Mouse (Mus musculus) midbrain, embryonic 10.5 days (tissue): ENCODE data around the gene Rabep1. TPM values are rescaled to one million over a fixed set of nuclear protein-coding genes. Genes with fewer than 3 reads are reported as not detected.

Source experiments
- DNase-seq: peaks from one replicate; pipeline ENCODE4 v3.0.0-alpha.2; 2017; ENCODE audit warnings: low spot score
- H3K27ac ChIP-seq: fragments of 300-500 bp; sonication (generic); replicated peaks from 2 replicates; pipeline ENCODE4 v1.5.1; 2016; ENCODE audit warnings: mild to moderate bottlenecking
- H3K27me3 ChIP-seq: fragments of 300-500 bp; sonication (generic); 2 replicates; pipeline ENCODE4 v1.6.1; 2016; ENCODE audit warnings: low read depth, mild to moderate bottlenecking; ENCODE audit not compliant: poor library complexity, severe bottlenecking
- H3K36me3 ChIP-seq: fragments of 300-500 bp; sonication (generic); 2 replicates; pipeline ENCODE4 v1.6.1; 2016; ENCODE audit warnings: mild to moderate bottlenecking, moderate library complexity
- H3K4me1 ChIP-seq: fragments of 300-500 bp; sonication (generic); 2 replicates; pipeline ENCODE4 v1.6.1; 2016
- H3K4me3 ChIP-seq: fragments of 300-500 bp; sonication (generic); 2 replicates; pipeline ENCODE4 v1.5.1; 2016; ENCODE audit warnings: mild to moderate bottlenecking, moderate library complexity
- H3K9me3 ChIP-seq: fragments of 300-500 bp; sonication (generic); replicated peaks from 2 replicates; pipeline ENCODE4 v1.6.1; 2016; ENCODE audit warnings: mild to moderate bottlenecking
- WGBS: fragments of 180-500 bp; shearing (Covaris S2); methylation state at CpG from one replicate; pipeline ENCODE4 v1.1.7; 2016; 5-methylcytosine and 5-hydroxymethylcytosine counted together
- polyA plus RNA-seq: library from polyadenylated mRNA; unstranded; fragments of >200 nt; fragmentation: Nextera tagmentation; extraction: Ambion mirVana; gene quantifications from 2 replicates; pipeline ENCODE4 v1.2.1, GENCODE M21; 2016

Rabep1 gene
- polyA plus RNA-seq, 1 experiment from 2014 or later = 39.2 TPM

DNA sequence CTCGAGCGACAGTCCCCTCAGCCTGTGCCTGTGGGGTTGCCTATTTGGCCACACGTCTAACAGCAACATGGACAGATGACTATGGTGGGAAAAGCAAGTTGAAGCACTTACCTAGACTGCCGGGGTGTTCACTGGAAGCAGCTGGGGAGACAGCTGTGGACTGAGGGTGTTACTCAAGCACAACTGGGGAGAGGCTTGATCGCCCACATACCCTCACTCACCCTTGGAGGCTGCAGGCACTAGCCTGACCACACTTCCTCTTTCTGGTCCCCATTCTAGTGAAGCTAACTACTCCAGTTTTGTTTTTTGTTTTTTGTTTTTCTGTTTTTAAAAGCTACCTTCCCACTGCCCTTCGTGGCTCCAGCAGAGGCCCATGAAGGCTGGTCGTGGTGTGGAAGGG, 32.2 kb upstream of the Rabep1 start, which contains the start of gene Scimp:
Scimp (minus strand) TSS at position 222 of the 400 bp plus-strand sequence.
- no peak for DNase-seq
- H3K4me3 ChIP-seq = no peak within 1 kb of the TSS
- no peaks in the 10 kb centered on the region for H3K36me3 ChIP-seq
- 85% methylated on average over 7 of the region's 7 CpGs for WGBS
- peaks cover 7% of the 10 kb centered on the region for H3K4me1 ChIP-seq
- H3K27me3 ChIP-seq = no peaks in the 10 kb centered on the region
- H3K27ac ChIP-seq = no peak within 1 kb of the TSS
- no peaks in the 10 kb centered on the region for H3K9me3 ChIP-seq

DNA sequence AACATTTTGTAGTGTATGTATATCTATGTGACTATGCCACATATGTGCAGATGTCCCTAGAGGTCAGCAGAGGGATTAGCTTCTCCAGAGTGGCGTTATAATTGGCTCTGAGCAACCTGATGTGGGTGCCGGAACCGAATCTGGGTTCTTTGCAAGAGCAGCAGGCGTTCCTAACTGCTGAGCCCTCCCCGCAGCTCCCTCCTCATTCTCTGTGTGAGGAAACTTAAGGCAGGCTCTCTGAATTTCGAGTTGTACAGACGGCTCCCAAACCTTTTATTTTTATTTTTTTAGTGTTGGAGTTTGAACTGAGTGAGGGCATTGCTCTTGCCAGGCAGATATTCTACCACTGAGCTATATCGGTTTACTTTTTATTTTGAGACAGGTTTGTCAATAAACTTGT, 29.5 kb upstream of the Rabep1 start:
- Histone ChIP-seq H3K4me3 (no peak overlapping the region), H3K9me3 (no peaks in the 10 kb centered on the region), H3K27me3 (no peaks in the 10 kb centered on the region), H3K4me1 (no peaks in the 10 kb centered on the region), H3K27ac (no peak overlapping the region), H3K36me3 (no peaks in the 10 kb centered on the region)
- 86% methylated on average over 8 of the region's 8 CpGs for WGBS
- no peak for DNase-seq

DNA sequence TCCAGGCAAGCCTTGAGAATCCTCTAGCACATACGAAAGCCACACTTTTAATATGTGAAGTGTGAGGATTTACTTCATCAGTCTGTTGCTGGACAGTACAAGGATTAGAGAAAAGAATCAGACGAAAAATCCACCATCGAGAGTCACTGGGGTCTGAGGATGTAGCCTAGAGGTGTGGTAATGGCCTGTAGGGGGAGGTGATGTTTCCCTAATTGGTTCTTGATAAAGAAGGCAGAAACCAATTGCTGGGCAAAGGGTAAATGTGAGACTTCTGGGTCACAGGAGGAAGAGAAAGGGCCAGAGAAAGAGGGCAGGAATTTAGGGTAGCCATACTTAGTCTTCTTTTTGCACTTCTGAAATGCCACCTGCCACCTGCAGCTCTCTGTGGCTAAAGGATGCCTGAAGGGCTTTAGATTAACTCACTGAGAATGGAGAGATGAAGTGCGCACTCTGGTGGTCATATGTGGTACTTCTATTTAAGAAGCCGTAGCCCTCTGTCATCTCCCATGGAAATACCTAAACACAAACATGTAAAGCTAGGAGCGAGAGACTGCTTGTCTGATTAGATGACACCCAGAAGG, 29.0 kb upstream of the Rabep1 start:
- DNase-seq = peak; percentile 61
- Histone ChIP-seq H3K4me1 (no peaks in the 10 kb centered on the region), H3K36me3 (no peaks in the 10 kb centered on the region), H3K9me3 (no peaks in the 10 kb centered on the region), H3K4me3 (no peak overlapping the region), H3K27me3 (no peaks in the 10 kb centered on the region), H3K27ac (no peak overlapping the region)
- WGBS = 31% methylated on average over 6 of the region's 6 CpGs

DNA sequence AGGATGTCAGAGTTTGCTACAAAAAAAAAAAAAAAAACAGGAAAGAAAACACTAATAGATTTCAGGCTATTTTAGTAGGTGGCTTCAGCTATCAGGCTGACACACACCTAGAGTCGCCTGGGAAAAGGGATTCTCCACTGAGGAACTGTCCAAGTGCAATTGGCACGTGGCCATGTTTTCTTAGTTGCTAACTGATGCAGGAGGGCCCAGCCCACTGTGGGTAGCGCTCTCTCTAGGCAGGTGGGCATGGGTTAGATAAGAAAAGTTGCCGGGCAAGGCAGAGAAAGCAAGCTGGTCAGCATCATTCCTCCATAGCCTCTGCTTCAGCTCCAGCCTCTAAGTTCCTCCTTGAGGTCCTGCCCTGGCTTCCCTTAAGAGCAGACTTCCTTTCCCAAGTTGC, 27.8 kb upstream of the Rabep1 start:
- Histone ChIP-seq H3K4me1 (no peaks in the 10 kb centered on the region; the same call in 1 of the 2 replicates), H3K27me3 (no peaks in the 10 kb centered on the region), H3K4me3 (no peak overlapping the region), H3K36me3 (no peaks in the 10 kb centered on the region), H3K27ac (no peak overlapping the region), H3K9me3 (no peaks in the 10 kb centered on the region)
- 82% methylated on average over 4 of the region's 4 CpGs for WGBS
- DNase-seq = no peak

DNA sequence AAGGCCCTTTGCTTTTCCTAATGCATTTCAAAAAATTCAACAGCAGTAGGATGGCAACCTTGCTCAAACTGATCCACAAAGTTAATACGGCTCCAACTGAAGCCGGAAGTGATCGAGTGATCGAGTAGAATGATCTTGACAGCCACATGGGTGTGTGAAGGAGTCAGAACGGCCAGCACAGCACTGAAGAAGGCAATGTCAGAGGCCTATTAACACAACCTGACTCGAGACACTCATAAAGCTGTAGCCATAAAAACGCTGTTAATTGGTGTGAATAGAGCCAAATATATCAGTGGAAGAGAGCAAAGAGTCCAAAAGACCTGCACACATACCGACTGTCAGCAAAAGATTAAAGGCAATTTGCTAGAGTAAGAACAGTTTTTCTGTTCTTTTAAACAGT, 24.5 kb upstream of the Rabep1 start:
- 88% methylated on average over 8 of the region's 8 CpGs for WGBS
- Histone ChIP-seq H3K36me3 (no peaks in the 10 kb centered on the region), H3K4me1 (no peaks in the 10 kb centered on the region; the same call in 1 of the 2 replicates), H3K9me3 (no peaks in the 10 kb centered on the region), H3K4me3 (no peak overlapping the region), H3K27ac (no peak overlapping the region), H3K27me3 (no peaks in the 10 kb centered on the region)
- no peak for DNase-seq

DNA sequence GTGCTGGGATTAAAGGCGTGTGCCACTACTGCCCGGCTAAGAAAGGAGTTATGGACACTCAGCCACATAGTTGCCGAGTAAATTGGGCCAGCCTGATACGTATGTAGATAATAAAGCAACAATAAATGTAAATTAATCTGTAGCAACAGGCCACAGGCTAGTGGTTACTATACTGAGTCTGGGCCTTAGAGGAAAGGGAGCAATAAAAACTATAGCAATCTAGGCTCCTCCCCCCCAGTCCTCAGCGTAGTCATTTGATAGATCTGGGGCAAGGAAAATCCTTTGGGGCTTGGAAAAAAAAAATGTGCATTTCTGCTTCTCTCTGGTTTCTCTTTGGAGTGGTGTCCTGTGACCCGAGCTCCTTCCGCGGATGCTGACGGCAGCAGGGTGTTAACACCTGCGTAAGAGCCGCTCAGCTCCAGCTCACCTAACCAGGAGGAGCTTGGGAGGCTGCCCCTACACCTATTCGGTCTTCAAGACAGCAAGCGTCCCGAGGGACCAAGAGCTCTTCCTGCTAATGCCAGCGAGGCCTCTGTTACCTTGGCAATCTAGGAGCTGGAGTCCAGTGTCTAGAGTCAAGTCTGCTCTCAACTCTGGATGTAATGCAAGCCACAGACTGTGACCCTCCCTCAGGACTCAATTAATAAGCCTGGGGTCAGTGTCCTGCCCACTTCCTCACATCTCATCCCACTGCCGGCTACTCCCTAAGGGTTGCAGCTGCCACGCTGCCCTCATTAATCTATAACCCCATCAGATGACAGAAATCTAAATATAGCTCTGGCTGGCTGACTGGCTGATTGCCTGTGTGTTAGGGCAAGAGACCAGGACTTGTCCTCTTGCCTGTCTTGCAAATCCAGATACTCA, 22.6 kb upstream of the Rabep1 start:
- no peaks in the 10 kb centered on the region; the same call in 1 of the 2 replicates for H3K4me1 ChIP-seq
- DNase-seq = no peak
- 68% methylated on average over 17 of the region's 17 CpGs for WGBS

DNA sequence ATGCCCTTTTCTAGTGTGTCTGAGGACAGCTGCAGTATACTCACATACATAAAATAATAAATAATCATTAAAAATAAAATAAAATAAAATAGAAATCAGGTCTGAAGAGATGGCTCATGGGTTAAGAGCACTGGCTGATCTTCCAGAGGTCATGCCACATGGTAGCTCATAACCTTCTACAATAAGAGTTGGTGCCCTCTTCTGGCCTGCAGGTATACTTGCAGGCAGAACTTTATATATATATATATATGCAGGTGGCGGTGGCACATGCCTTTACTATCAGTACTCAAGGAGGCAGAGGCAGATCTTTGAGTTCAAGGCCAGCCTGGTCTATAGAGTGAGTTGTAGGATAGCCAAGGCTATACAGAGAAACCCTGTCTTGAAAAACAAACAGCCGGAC, 18.4 kb upstream of the Rabep1 start:
- no peak for DNase-seq
- no peak overlapping the region for H3K4me3 ChIP-seq
- H3K36me3 ChIP-seq = no peaks in the 10 kb centered on the region
- H3K27me3 ChIP-seq = no peaks in the 10 kb centered on the region
- H3K9me3 ChIP-seq = no peaks in the 10 kb centered on the region
- H3K27ac ChIP-seq = no peak overlapping the region
- 85% methylated on average over 2 of the region's 2 CpGs for whole genome bisulfite sequencing
- H3K4me1 ChIP-seq = no peaks in the 10 kb centered on the region; the same call in 1 of the 2 replicates

More for the DNA sequence above, 22.6 kb upstream of the Rabep1 start:
- H3K27ac ChIP-seq = no peak overlapping the region
- H3K9me3 ChIP-seq = no peaks in the 10 kb centered on the region
- no peaks in the 10 kb centered on the region for H3K27me3 ChIP-seq
- no peak overlapping the region for H3K4me3 ChIP-seq
- H3K36me3 ChIP-seq = no peaks in the 10 kb centered on the region

DNA sequence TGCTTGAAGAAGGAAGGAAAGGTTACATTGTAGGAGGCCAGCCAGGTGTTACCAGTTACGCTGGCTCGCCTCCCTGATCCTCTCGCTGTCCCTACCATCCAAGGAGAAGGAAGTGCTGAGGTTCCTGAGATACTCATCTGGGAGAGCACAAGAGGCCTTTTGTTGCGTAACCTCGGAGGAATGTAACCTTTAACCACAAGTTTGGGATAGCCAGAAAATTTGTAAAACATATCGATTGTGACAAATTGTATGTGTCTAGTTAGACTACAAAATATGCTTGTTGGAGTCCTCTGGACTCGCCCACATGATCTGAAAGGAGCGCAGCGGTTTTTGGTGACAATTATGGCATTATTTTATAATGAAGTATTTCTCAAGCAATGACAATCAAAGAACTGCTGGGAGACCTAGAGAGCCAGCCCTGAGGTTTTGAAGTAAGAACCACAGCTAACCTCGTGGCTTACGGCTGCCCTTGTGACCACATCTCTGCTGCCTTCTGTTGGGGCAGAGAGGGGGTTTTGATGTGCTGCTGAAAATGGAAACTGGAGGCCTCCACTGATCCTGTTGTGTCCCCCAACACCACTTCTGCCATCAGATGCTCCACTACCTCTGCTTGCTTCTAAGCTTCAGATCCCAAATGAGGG, 15.5 kb upstream of the Rabep1 start:
- WGBS = 87% methylated on average over 11 of the region's 11 CpGs
- no peaks in the 10 kb centered on the region for H3K27me3 ChIP-seq
- no peak for DNase-seq

DNA sequence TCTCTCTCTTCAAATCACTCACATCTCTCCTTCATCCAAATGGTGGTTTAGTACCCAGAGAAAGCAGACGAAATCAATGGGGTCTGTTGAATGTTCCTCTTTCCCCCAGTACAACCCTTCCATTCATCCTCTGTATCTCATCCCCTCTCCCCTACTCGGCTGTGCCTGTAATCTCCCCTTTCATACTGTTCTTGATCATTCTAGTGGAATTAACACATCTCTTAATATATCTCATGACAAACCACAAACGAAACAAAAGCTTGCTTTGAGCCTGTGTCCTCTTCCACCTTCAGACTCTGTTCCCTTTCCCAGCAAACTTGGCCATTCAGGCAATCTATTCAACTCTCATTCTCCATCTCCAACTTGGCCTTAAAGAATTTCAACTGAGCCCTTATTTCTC, 13.4 kb upstream of the Rabep1 start:
- WGBS = 50% methylated on average over 3 of the region's 3 CpGs
- DNase-seq = no peak
- no peaks in the 10 kb centered on the region for H3K36me3 ChIP-seq
- no peak overlapping the region for H3K4me3 ChIP-seq
- peaks cover 4% of the 10 kb centered on the region; the same call in 1 of the 2 replicates for H3K9me3 ChIP-seq
- no peak overlapping the region for H3K27ac ChIP-seq
- H3K4me1 ChIP-seq = 0 out of 2 replicates have a peak, but pooled peaks cover 5% of the 10 kb centered on the region
- H3K27me3 ChIP-seq = no peaks in the 10 kb centered on the region

More for the DNA sequence above, 15.5 kb upstream of the Rabep1 start:
- Histone ChIP-seq H3K9me3 (peaks cover 4% of the 10 kb centered on the region; the same call in 1 of the 2 replicates), H3K36me3 (no peaks in the 10 kb centered on the region), H3K4me1 (no peaks in the 10 kb centered on the region), H3K27ac (no peak overlapping the region), H3K4me3 (no peak overlapping the region)

DNA sequence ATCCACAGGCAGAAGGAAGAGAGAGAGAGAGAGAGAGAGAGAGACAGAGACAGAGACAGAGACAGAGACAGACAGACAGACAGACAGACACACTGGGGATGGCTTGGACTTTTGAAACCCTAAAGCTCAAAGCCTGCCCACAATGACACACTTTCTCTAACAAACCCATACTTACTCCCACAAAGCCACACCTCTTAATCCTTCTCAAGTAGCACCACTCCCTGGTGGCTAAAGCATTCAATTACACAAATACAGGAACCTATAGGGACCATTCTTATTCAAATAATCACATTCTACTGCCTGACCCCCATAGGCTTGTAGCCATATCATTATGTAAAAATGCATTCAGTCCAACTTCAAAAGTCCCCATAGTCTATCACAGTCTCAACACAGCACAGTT, 11.2 kb upstream of the Rabep1 start:
- no peak for DNase-seq
- H3K36me3 ChIP-seq = no peaks in the 10 kb centered on the region
- H3K4me1 ChIP-seq = 0 out of 2 replicates have a peak, but pooled peaks cover 5% of the 10 kb centered on the region
- H3K4me3 ChIP-seq = no peak overlapping the region
- H3K9me3 ChIP-seq = peaks cover 4% of the 10 kb centered on the region; the same call in 1 of the 2 replicates
- H3K27ac ChIP-seq = no peak overlapping the region
- no peaks in the 10 kb centered on the region for H3K27me3 ChIP-seq

DNA sequence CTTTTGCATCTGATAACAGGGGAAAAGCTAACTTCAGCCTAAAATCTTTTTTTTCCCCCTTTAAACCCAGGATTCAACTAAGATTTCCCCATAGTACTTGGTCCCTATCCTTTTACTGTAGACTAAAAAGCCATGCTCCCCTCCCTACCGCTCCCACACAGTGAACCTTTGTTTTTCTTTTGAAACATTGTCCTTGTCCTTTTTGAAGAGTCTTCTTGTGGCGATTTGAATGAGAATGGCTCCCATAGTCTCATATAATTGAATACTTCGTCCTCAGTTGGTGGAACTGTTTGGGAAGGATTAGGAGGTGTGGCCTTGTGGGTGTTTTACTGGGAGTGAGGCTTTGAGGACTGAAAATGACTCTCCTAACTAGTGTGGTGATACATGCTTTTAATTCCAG, 10.7 kb upstream of the Rabep1 start:
- no peak for DNase-seq
- no peaks in the 10 kb centered on the region for H3K36me3 ChIP-seq
- 0 out of 2 replicates have a peak, but pooled peaks cover 5% of the 10 kb centered on the region for H3K4me1 ChIP-seq
- no peak overlapping the region for H3K4me3 ChIP-seq
- peaks cover 4% of the 10 kb centered on the region; the same call in 1 of the 2 replicates for H3K9me3 ChIP-seq
- H3K27ac ChIP-seq = no peak overlapping the region
- H3K27me3 ChIP-seq = no peaks in the 10 kb centered on the region
- 71% methylated on average over 3 of the region's 3 CpGs for WGBS

DNA sequence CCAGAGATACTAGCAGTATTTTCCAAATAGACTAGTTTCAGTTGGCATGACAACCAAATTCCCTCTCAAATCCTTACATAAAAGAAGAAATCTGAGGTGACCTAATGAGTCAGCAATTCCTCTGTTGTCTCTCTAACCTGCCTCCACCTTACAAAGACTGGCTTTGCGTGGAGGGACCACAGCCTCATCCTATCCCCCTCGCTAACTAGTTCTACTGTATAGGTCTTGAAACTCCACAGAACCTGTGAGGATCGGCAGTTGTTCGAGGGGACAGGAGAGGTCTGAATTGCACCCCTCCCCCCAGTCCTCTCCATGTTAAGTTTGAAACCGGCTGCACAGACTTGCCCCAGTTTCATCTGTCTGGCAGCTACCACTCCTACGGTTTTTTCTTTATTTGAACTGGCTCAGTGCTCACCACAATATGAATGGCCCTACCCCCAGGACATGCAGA, 9.2 kb upstream of the Rabep1 start:
- H3K27ac ChIP-seq = no peak overlapping the region
- WGBS = 83% methylated on average over 6 of the region's 6 CpGs
- no peaks in the 10 kb centered on the region for H3K27me3 ChIP-seq
- no peak for DNase-seq
- H3K4me1 ChIP-seq = 0 out of 2 replicates have a peak, but pooled peaks cover 5% of the 10 kb centered on the region
- H3K4me3 ChIP-seq = no peak overlapping the region
- H3K9me3 ChIP-seq = peaks cover 4% of the 10 kb centered on the region; the same call in 1 of the 2 replicates
- H3K36me3 ChIP-seq = no peaks in the 10 kb centered on the region
